ENCODE assay signal across 29 mouse cellular contexts in the genomic region with DNA sequence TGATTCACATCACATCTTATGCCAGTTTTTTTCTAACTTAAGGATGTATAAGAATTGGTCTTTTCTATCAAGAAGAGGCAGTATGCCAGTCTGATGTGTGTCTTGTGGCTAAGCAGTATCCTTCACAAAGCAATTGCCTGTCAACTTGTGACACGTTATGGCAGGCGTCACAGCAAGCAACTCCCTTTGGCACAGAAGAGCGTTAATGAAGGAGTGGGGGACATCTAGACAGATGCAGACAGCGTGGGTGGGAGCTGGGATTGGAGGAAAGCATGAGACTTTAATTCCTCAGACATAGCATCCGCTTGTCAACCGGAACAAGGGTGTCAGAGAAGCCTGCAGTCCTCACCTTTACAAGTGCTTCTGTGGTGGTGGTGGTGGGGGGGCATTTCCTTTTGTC. TPM values are rescaled to one million over a fixed set of nuclear protein-coding genes. Genes with fewer than 3 reads are reported as not detected.
A peak's percentile ranks its signal among the peaks of the same experiment; 100 is the strongest.
DNase-seq lines count a peak whose midpoint lies in the region; ATAC-seq lines count a peak whose summit lies in the region.
"Had no signal": no experiment of that assay in that cellular context is flagged by ENCODE, and none has a peak within 500 bp of the region (broad histone marks: within the 10 kb centered on the region; RNA-seq: fewer than 3 reads in every experiment).

No protein-coding gene starts in this region.

- H3K4me2 ChIP-seq in hindbrain, embryonic 15.5 days, result no peak overlapping the region
- H3K4me2 ChIP-seq: embryonic facial prominence, embryonic 12.5 days; heart, embryonic 11.5 days; limb, embryonic 12.5 days; liver, embryonic 12.5 days; neural tube, embryonic 15.5 days had no signal

- H3K9me3 ChIP-seq in hindbrain, embryonic 15.5 days, result no peaks in the 10 kb centered on the region
- H3K9me3 ChIP-seq: embryonic facial prominence, embryonic 12.5 days; limb, embryonic 12.5 days; liver, embryonic 12.5 days; megakaryocyte, embryonic 14.5 days; neural tube, embryonic 15.5 days had no signal

- ATAC-seq in hindbrain, embryonic 15.5 days (ENCODE audit: low FRiP score, low read depth), result peak; percentile 42; the same call in 1 of the 2 replicates
- ATAC-seq: inflammation-experienced regulatory T-cells, adult 6 months; liver, embryonic 12.5 days had no signal

- H3K4me1 ChIP-seq in hindbrain, embryonic 15.5 days (replicated peaks), result no peaks in the 10 kb centered on the region
- H3K4me1 ChIP-seq: embryonic facial prominence, embryonic 12.5 days; limb, embryonic 12.5 days; liver, embryonic 12.5 days; megakaryocyte, embryonic 14.5 days; neural tube, embryonic 15.5 days had no signal

- no peaks in the 10 kb centered on the region for H3K36me3 ChIP-seq in hindbrain, embryonic 15.5 days
- H3K36me3 ChIP-seq: embryonic facial prominence, embryonic 12.5 days; limb, embryonic 12.5 days; liver, embryonic 12.5 days; neural tube, embryonic 15.5 days had no signal

- no peak overlapping the region for H3K27ac ChIP-seq in hindbrain, embryonic 15.5 days (replicated peaks)
- H3K27ac ChIP-seq: embryonic facial prominence, embryonic 12.5 days; limb, embryonic 12.5 days; liver, embryonic 12.5 days; neural tube, embryonic 15.5 days; stomach, postnatal 0 days had no signal

- DNase-seq in frontal cortex, postnatal 10 days (ENCODE audit: low spot score in 2 of 2), result peak; percentile 7 to 13
- DNase-seq in frontal cortex, postnatal 14 days (ENCODE audit: low spot score in 2 of 2), result no peak
- DNase-seq in retina, embryonic 14.5 days (ENCODE audit: low spot score), result peak; percentile 6
- DNase-seq in retina, postnatal 1 day, result no peak
- no peak for DNase-seq in gastrocnemius, postnatal 10 days
- DNase-seq in cerebellum, adult 8-10 months, result no peak
- DNase-seq: adrenal gland, postnatal 25 days; cerebellum, adult 2 months; heart, postnatal 10 days; kidney, adult 8-10 months; kidney, postnatal 14 days; lung, adult 2 months had no signal

- H3K4me3 ChIP-seq in hindbrain, embryonic 15.5 days, result no peak overlapping the region
- H3K4me3 ChIP-seq: embryonic facial prominence, embryonic 12.5 days; erythroblast, embryonic 14.5 days; limb, embryonic 12.5 days; liver, embryonic 12.5 days; megakaryocyte, embryonic 14.5 days; neural tube, embryonic 15.5 days had no signal

- WGBS in hindbrain, embryonic 15.5 days, result 51% methylated on average over 6 of the region's 6 CpGs

- no peaks in the 10 kb centered on the region for H3K27me3 ChIP-seq in hindbrain, embryonic 15.5 days
- H3K27me3 ChIP-seq: CH12.LX; embryonic facial prominence, embryonic 12.5 days; limb, embryonic 12.5 days; liver, embryonic 12.5 days; megakaryocyte, embryonic 14.5 days; neural tube, embryonic 15.5 days had no signal

- no peak overlapping the region for H3K9ac ChIP-seq in hindbrain, embryonic 15.5 days
- H3K9ac ChIP-seq: embryonic facial prominence, embryonic 12.5 days; limb, embryonic 12.5 days; liver, embryonic 12.5 days; neural tube, embryonic 15.5 days had no signal

RNA-seq across cellular contexts. Expression of gene Toporsl, which starts 38.9 kb away (rescaled TPM):
- not detected in 2 replicates for polyA plus RNA-seq in hindbrain, embryonic 15.5 days (2015; fragmentation: Nextera tagmentation; extraction: Ambion mirVana)
- total RNA-seq in gastrocnemius, postnatal 10 days (2021), result not detected
- total RNA-seq: adrenal gland, postnatal 25 days; common myeloid progenitor, adult 5-6 weeks; heart, postnatal 10 days; left cerebral cortex, adult 18-20 months; MEL had no signal
- polyA plus RNA-seq: cerebellum, adult 2 months; embryonic facial prominence, embryonic 12.5 days; erythroblast, embryonic 14.5 days; gonadal fat pad, adult 2 months; heart, embryonic 11.5 days; inflammation-experienced regulatory T-cells, adult 6 months; limb, embryonic 12.5 days; liver, embryonic 12.5 days; lung, adult 2 months; neural tube, embryonic 15.5 days; stomach, postnatal 0 days; thymus, postnatal 0 days; urinary bladder, adult 2 months had no signal

Comparison
In these comparisons a context has a peak if more than half of its experiments do, and no peak if none do; other contexts are left out.
1. DNase-seq: peak in frontal cortex, postnatal 10 days (2 of 2) and retina, embryonic 14.5 days (single experiment); none in frontal cortex, postnatal 14 days (0 of 2), retina, postnatal 1 day (single experiment), gastrocnemius, postnatal 10 days (single experiment) and cerebellum, adult 8-10 months (single experiment).